Mouse (Mus musculus): ENCODE results near the gene Slc10a1. TPM values are rescaled to one million over a fixed set of nuclear protein-coding genes. Genes with fewer than 3 reads are reported as not detected.

The Slc10a1 gene
- polyA plus RNA-seq, 1 experiment = not detected

- Histone ChIP-seq H3K4me3 (ENCODE audit: insufficient read depth, poor library complexity, severe bottlenecking) (no peak overlapping the region), H3K27me3 (ENCODE audit: control insufficient read depth, insufficient read depth, insufficient read length) (peaks cover 15% of the 10 kb centered on the region), H3K79me3 (ENCODE audit: low read depth) (no peaks in the 10 kb centered on the region), H3ac (ENCODE audit: control insufficient read depth, insufficient read length, low read depth) (no peak overlapping the region), H3K36me3 (ENCODE audit: control insufficient read depth, insufficient read depth) (no peaks in the 10 kb centered on the region), H3K79me2 (ENCODE audit: control insufficient read depth, insufficient read depth) (no peaks in the 10 kb centered on the region)
- TF ChIP-seq FOSL1 (IDR thresholded peaks at IDR 0.05; ENCODE audit: insufficient read depth, low read length, poor library complexity, severe bottlenecking) = no peak
- no peak for TF ChIP-seq MYOG (IDR thresholded peaks at IDR 0.05; ENCODE audit: control insufficient read depth, extremely low read depth, insufficient read length)
- no peak for TF ChIP-seq CEBPB (IDR thresholded peaks at IDR 0.05; ENCODE audit: low read depth)
- TF ChIP-seq CTCF (IDR thresholded peaks at IDR 0.05; ENCODE audit: control insufficient read depth, insufficient read depth, insufficient read length) = no peak
- no peak for TF ChIP-seq USF1 (IDR thresholded peaks at IDR 0.05; ENCODE audit: low read depth)
- TF ChIP-seq MAX (IDR thresholded peaks at IDR 0.05) = no peak
- no peak for TF ChIP-seq MYOD1 (IDR thresholded peaks at IDR 0.05; ENCODE audit: control insufficient read depth, insufficient read length, low read depth)
Observed at GRCm38 (mm10) chr12:80923602-80924001, 44.9 kb downstream of the Slc10a1 start.

GRCm38 (mm10) chr12:80922869-80923268, 45.6 kb downstream of the Slc10a1 start:
- Histone ChIP-seq H3K4me3 (ENCODE audit: insufficient read depth, poor library complexity, severe bottlenecking) (no peak overlapping the region), H3K27me3 (ENCODE audit: control insufficient read depth, insufficient read depth, insufficient read length) (peaks cover 15% of the 10 kb centered on the region), H3K79me2 (ENCODE audit: control insufficient read depth, insufficient read depth) (no peaks in the 10 kb centered on the region), H3K36me3 (ENCODE audit: control insufficient read depth, insufficient read depth) (no peaks in the 10 kb centered on the region), H3ac (ENCODE audit: control insufficient read depth, insufficient read length, low read depth) (no peak overlapping the region), H3K79me3 (ENCODE audit: low read depth) (no peaks in the 10 kb centered on the region)
- TF ChIP-seq FOSL1 (IDR thresholded peaks at IDR 0.05; ENCODE audit: insufficient read depth, low read length, poor library complexity, severe bottlenecking) = no peak
- TF ChIP-seq USF1 (IDR thresholded peaks at IDR 0.05; ENCODE audit: low read depth) = no peak
- TF ChIP-seq CEBPB (IDR thresholded peaks at IDR 0.05; ENCODE audit: low read depth) = no peak
- no peak for TF ChIP-seq MAX (IDR thresholded peaks at IDR 0.05)
- no peak for TF ChIP-seq MYOG (IDR thresholded peaks at IDR 0.05; ENCODE audit: control insufficient read depth, extremely low read depth, insufficient read length)
- no peak for TF ChIP-seq MYOD1 (IDR thresholded peaks at IDR 0.05; ENCODE audit: control insufficient read depth, insufficient read length, low read depth)

GRCm38 (mm10) chr12:80921301-80921700, 47.2 kb downstream of the Slc10a1 start:
- TF ChIP-seq CEBPB (IDR thresholded peaks at IDR 0.05; ENCODE audit: low read depth) = no peak
- no peak for TF ChIP-seq MAX (IDR thresholded peaks at IDR 0.05)
- TF ChIP-seq FOSL1 (IDR thresholded peaks at IDR 0.05; ENCODE audit: insufficient read depth, low read length, poor library complexity, severe bottlenecking) = no peak
- no peak for TF ChIP-seq MYOG (IDR thresholded peaks at IDR 0.05; ENCODE audit: control insufficient read depth, extremely low read depth, insufficient read length)
- no peak for TF ChIP-seq MYOD1 (IDR thresholded peaks at IDR 0.05; ENCODE audit: control insufficient read depth, insufficient read length, low read depth)
- TF ChIP-seq CTCF (IDR thresholded peaks at IDR 0.05; ENCODE audit: control insufficient read depth, insufficient read depth, insufficient read length) = no peak
- no peak for TF ChIP-seq USF1 (IDR thresholded peaks at IDR 0.05; ENCODE audit: low read depth)
- Histone ChIP-seq H3K27me3 (ENCODE audit: control insufficient read depth, insufficient read depth, insufficient read length) (peaks cover 15% of the 10 kb centered on the region), H3K79me2 (ENCODE audit: control insufficient read depth, insufficient read depth) (no peaks in the 10 kb centered on the region), H3K4me3 (ENCODE audit: insufficient read depth, poor library complexity, severe bottlenecking) (no peak overlapping the region), H3ac (ENCODE audit: control insufficient read depth, insufficient read length, low read depth) (no peak overlapping the region), H3K79me3 (ENCODE audit: low read depth) (no peaks in the 10 kb centered on the region), H3K36me3 (ENCODE audit: control insufficient read depth, insufficient read depth) (no peaks in the 10 kb centered on the region)

GRCm38 (mm10) chr12:80917764-80918163, 50.7 kb downstream of the Slc10a1 start:
- H3ac ChIP-seq (ENCODE audit: control insufficient read depth, insufficient read length, low read depth) = no peak overlapping the region
- TF ChIP-seq MYOG (IDR thresholded peaks at IDR 0.05; ENCODE audit: control insufficient read depth, extremely low read depth, insufficient read length) (no peak), FOSL1 (IDR thresholded peaks at IDR 0.05; ENCODE audit: insufficient read depth, low read length, poor library complexity, severe bottlenecking) (no peak)
- H3K27me3 ChIP-seq (ENCODE audit: control insufficient read depth, insufficient read depth, insufficient read length) = peaks cover 13% of the 10 kb centered on the region
- no peaks in the 10 kb centered on the region for H3K36me3 ChIP-seq (ENCODE audit: control insufficient read depth, insufficient read depth)
- no peaks in the 10 kb centered on the region for H3K79me3 ChIP-seq (ENCODE audit: low read depth)
- H3K4me3 ChIP-seq (ENCODE audit: insufficient read depth, poor library complexity, severe bottlenecking) = no peak overlapping the region
- H3K79me2 ChIP-seq (ENCODE audit: control insufficient read depth, insufficient read depth) = no peaks in the 10 kb centered on the region

GRCm38 (mm10) chr12:80909631-80910030, 58.9 kb downstream of the Slc10a1 start:
- no peak overlapping the region for H3ac ChIP-seq (ENCODE audit: control insufficient read depth, insufficient read length, low read depth)
- TF ChIP-seq USF1 (IDR thresholded peaks at IDR 0.05; ENCODE audit: low read depth) (no peak), MYOD1 (IDR thresholded peaks at IDR 0.05; ENCODE audit: control insufficient read depth, insufficient read length, low read depth) (no peak), MAX (IDR thresholded peaks at IDR 0.05) (no peak), FOSL1 (IDR thresholded peaks at IDR 0.05; ENCODE audit: insufficient read depth, low read length, poor library complexity, severe bottlenecking) (no peak), MYOG (IDR thresholded peaks at IDR 0.05; ENCODE audit: control insufficient read depth, extremely low read depth, insufficient read length) (no peak), CTCF (IDR thresholded peaks at IDR 0.05; ENCODE audit: control insufficient read depth, insufficient read depth, insufficient read length) (no peak), CEBPB (IDR thresholded peaks at IDR 0.05; ENCODE audit: low read depth) (no peak)
- H3K79me3 ChIP-seq (ENCODE audit: low read depth) = no peaks in the 10 kb centered on the region
- no peak overlapping the region for H3K4me3 ChIP-seq (ENCODE audit: insufficient read depth, poor library complexity, severe bottlenecking)
- no peaks in the 10 kb centered on the region for H3K36me3 ChIP-seq (ENCODE audit: control insufficient read depth, insufficient read depth)
- no peaks in the 10 kb centered on the region for H3K79me2 ChIP-seq (ENCODE audit: control insufficient read depth, insufficient read depth)
- H3K27me3 ChIP-seq (ENCODE audit: control insufficient read depth, insufficient read depth, insufficient read length) = peaks cover 9% of the 10 kb centered on the region

Other genes starting within 250 kb of the Slc10a1 start
- not detected for gene Ccdc177, start 208.0 kb downstream of the Slc10a1 start, polyA plus RNA-seq (2012; fragmentation: generic; extraction: Trizol)
- gene Susd6, start 178.2 kb downstream of the Slc10a1 start, polyA plus RNA-seq (2012; fragmentation: generic; extraction: Trizol) = 20.9 TPM
- gene Srsf5, start 23.2 kb downstream of the Slc10a1 start, polyA plus RNA-seq (2012; fragmentation: generic; extraction: Trizol) = 113 TPM
- 0.23 TPM for gene Smoc1, start 58.1 kb upstream of the Slc10a1 start, polyA plus RNA-seq (2012; fragmentation: generic; extraction: Trizol)